Mouse (Mus musculus): Measurements from ENCODE around the gene Abca4. TPM values are rescaled to one million over a fixed set of nuclear protein-coding genes. Genes with fewer than 3 reads are reported as not detected.

Gene Abca4
- total and polyA plus RNA-seq, 3 experiments: 0.15 to 0.49 TPM; not detected in 1

- Histone ChIP-seq H3K9ac (ENCODE audit: control insufficient read depth, low read depth, low read length, poor library complexity, severe bottlenecking) (no peak overlapping the region), H3K36me3 (ENCODE audit: control insufficient read depth in 1 of 2, insufficient read depth in 2 of 2, low read length in 2 of 2) (no peaks in the 10 kb centered on the region), H3K9me3 (replicated peaks; ENCODE audit: insufficient read depth, low read length) (no peaks in the 10 kb centered on the region), H3K4me3 (ENCODE audit: control insufficient read depth in 1 of 2, insufficient read depth in 1 of 2, low read depth in 2 of 2, low read length in 2 of 2) (no peak overlapping the region), H3K79me2 (ENCODE audit: control insufficient read depth, insufficient read depth, low read length, poor library complexity) (no peaks in the 10 kb centered on the region), H3K27ac (ENCODE audit: control insufficient read depth, low read depth, low read length) (no peak overlapping the region), H3K4me1 (ENCODE audit: control insufficient read depth in 1 of 2, insufficient read depth in 2 of 2, low read length in 2 of 2) (no peaks in the 10 kb centered on the region), H3K27me3 (ENCODE audit: control insufficient read depth in 1 of 2, insufficient read depth in 2 of 2, low read length in 2 of 2) (no peaks in the 10 kb centered on the region)
- no peak for TF ChIP-seq ZC3H11A (IDR thresholded peaks at IDR 0.05; ENCODE audit: low read depth, low read length)
- TF ChIP-seq POLR2A (IDR thresholded peaks at IDR 0.05; ENCODE audit: control insufficient read depth in 1 of 2, insufficient read depth in 1 of 2, low read depth in 1 of 2, low read length in 2 of 2, poor library complexity in 1 of 2): no peak
- no peak for TF ChIP-seq MEF2A (IDR thresholded peaks at IDR 0.05; ENCODE audit: extremely low read depth, insufficient replicate concordance, low read depth, low read length, poor library complexity, severe bottlenecking)
- no peak for TF ChIP-seq MAX (IDR thresholded peaks at IDR 0.05; ENCODE audit: low read length)
- no peak for TF ChIP-seq NELFE (IDR thresholded peaks at IDR 0.05; ENCODE audit: low read depth, low read length)
- TF ChIP-seq ETS1 (IDR thresholded peaks at IDR 0.05; ENCODE audit: low read depth, low read length): no peak
- TF ChIP-seq MXI1 (IDR thresholded peaks at IDR 0.05; ENCODE audit: low read depth, low read length): no peak
- no peak for TF ChIP-seq POLR2AphosphoS2 (IDR thresholded peaks at IDR 0.05; ENCODE audit: low read length)
- no peak for TF ChIP-seq KAT2A (conservative IDR thresholded peaks at IDR 0.05; ENCODE audit: low read depth, low read length)
- TF ChIP-seq JUND (IDR thresholded peaks at IDR 0.05; ENCODE audit: low read depth, low read length): no peak
- TF ChIP-seq EP300 (IDR thresholded peaks at IDR 0.05; ENCODE audit: low read depth in 1 of 2, low read length in 2 of 2): no peak
- TF ChIP-seq USF1 (IDR thresholded peaks at IDR 0.05; ENCODE audit: low read depth, low read length): no peak
- no peak for TF ChIP-seq MAZ (IDR thresholded peaks at IDR 0.05; ENCODE audit: low read depth, low read length)
- no peak for TF ChIP-seq ZKSCAN1 (IDR thresholded peaks at IDR 0.05; ENCODE audit: low read depth, low read length)
- no peak for TF ChIP-seq CHD1 (IDR thresholded peaks at IDR 0.05; ENCODE audit: low read depth, low read length)
- no peak for TF ChIP-seq NRF1 (IDR thresholded peaks at IDR 0.05; ENCODE audit: insufficient read depth, low read depth, low read length, poor library complexity, severe bottlenecking)
- no peak for TF ChIP-seq TCF12 (IDR thresholded peaks at IDR 0.05; ENCODE audit: low read depth, low read length)
- TF ChIP-seq MYB (IDR thresholded peaks at IDR 0.05; ENCODE audit: low read depth, low read length): no peak
- no peak for TF ChIP-seq GATA1 (IDR thresholded peaks at IDR 0.05; ENCODE audit: low read depth, low read length)
- TF ChIP-seq RAD21 (IDR thresholded peaks at IDR 0.05; ENCODE audit: low read depth, low read length): no peak
- no peak for DNase-seq (ENCODE audit: low read depth, low spot score)
These were observed 106.6 kb downstream of the Abca4 start for GRCm38 (mm10) chr3:122150836-122151235.

DNA sequence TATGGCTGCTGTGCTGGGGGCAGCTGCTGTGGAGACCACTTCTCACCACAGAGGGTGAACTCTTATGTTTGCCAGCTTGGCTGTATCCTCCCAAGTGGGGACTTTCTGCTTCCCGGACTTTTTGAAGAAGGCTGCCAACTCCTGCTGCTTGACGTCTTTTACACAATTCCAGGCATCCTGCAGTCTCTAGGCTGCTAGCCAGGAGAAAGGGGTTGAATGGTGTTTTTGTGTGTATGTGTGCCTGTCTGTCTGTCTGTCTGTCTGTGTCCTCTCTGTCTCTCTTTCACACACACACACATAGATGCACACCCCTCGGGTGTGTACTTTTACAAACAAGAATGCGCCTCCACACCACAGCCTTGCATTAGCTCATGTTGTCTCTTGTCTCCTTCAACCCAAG is 108.2 kb downstream of the Abca4 start:
- Histone ChIP-seq H3K9ac (ENCODE audit: control insufficient read depth, low read depth, low read length, poor library complexity, severe bottlenecking) (no peak overlapping the region), H3K4me1 (ENCODE audit: control insufficient read depth in 1 of 2, insufficient read depth in 2 of 2, low read length in 2 of 2) (no peaks in the 10 kb centered on the region), H3K9me3 (replicated peaks; ENCODE audit: insufficient read depth, low read length) (no peaks in the 10 kb centered on the region), H3K27me3 (ENCODE audit: control insufficient read depth in 1 of 2, insufficient read depth in 2 of 2, low read length in 2 of 2) (no peaks in the 10 kb centered on the region), H3K27ac (ENCODE audit: control insufficient read depth, low read depth, low read length) (no peak overlapping the region), H3K36me3 (ENCODE audit: control insufficient read depth in 1 of 2, insufficient read depth in 2 of 2, low read length in 2 of 2) (no peaks in the 10 kb centered on the region), H3K4me3 (ENCODE audit: control insufficient read depth in 1 of 2, insufficient read depth in 1 of 2, low read depth in 2 of 2, low read length in 2 of 2) (no peak overlapping the region), H3K79me2 (ENCODE audit: control insufficient read depth, insufficient read depth, low read length, poor library complexity) (no peaks in the 10 kb centered on the region)
- TF ChIP-seq CHD2 (IDR thresholded peaks at IDR 0.05; ENCODE audit: low read length) (no peak), MXI1 (IDR thresholded peaks at IDR 0.05; ENCODE audit: low read depth, low read length) (no peak), ZC3H11A (IDR thresholded peaks at IDR 0.05; ENCODE audit: low read depth, low read length) (no peak), NRF1 (IDR thresholded peaks at IDR 0.05; ENCODE audit: insufficient read depth, low read depth, low read length, poor library complexity, severe bottlenecking) (no peak), CTCF (IDR thresholded peaks at IDR 0.05 in 2 of 3, conservative IDR thresholded peaks at IDR 0.05 in 1 of 3; ENCODE audit: control insufficient read depth in 1 of 3, insufficient read depth in 1 of 3, low read depth in 2 of 3, low read length in 3 of 3, poor library complexity in 1 of 3, severe bottlenecking in 1 of 3) (no peak)
- no peak for DNase-seq (ENCODE audit: low read depth, low spot score)
